Mouse (Mus musculus): ENCODE data around the gene Espnl.

Gene Espnl

GRCm38 (mm10) chr1:91390369-91390768 is 68.5 kb downstream of the Espnl start:
- no peak for DNase-seq

GRCm38 (mm10) chr1:91397927-91398259 is 76.0 kb downstream of the Espnl start:
- DNase-seq = no peak

All from thymus, postnatal 25 days (tissue).